Mouse (Mus musculus): ENCODE data around the gene Fahd2a.

- TF ChIP-seq CTCF (IDR thresholded peaks at IDR 0.05; ENCODE audit: extremely low read depth, insufficient read length, insufficient replicate concordance, low read depth, low read length), result no peak
- TF ChIP-seq POLR2A (IDR thresholded peaks at IDR 0.05; ENCODE audit: low read depth, low read length), result no peak
Observed at GRCm38 (mm10) chr2:127437697-127438096, 6.7 kb downstream of the Fahd2a start.
